Mouse (Mus musculus) olfactory bulb, adult 2 months (tissue): ENCODE results near the gene Tmem131l.

ENCODE experiments used
- CTCF ChIP-seq: fragments of 200-500 bp; IDR thresholded peaks from 2 replicates; pipeline ENCODE4 v1.5.1; 2012; ENCODE audit warnings: low read depth, mild to moderate bottlenecking, low read length, moderate library complexity; ENCODE audit not compliant: insufficient read depth
- POLR2A ChIP-seq: fragments of 200-500 bp; IDR thresholded peaks from 2 replicates; pipeline ENCODE4 v1.6.1; 2012; ENCODE audit warnings: mild to moderate bottlenecking, low read depth, low read length, moderate library complexity; ENCODE audit not compliant: insufficient read depth

GRCm38 (mm10) chr3:84002433-84003090, 37.4 kb downstream of the Tmem131l start:
- no peak for TF ChIP-seq CTCF
- no peak for TF ChIP-seq POLR2A
